Mouse (Mus musculus): ENCODE results near the gene Nrxn3.
A peak's percentile ranks its signal among the peaks of the same experiment; 100 is the strongest.

The Nrxn3 gene

GRCm38 (mm10) chr12:89198764-89199525 is 476.3 kb downstream of the Nrxn3 start:
- peak; percentile 42 to 59 for DNase-seq

- peak; percentile 5 to 21 for DNase-seq
These were observed 488.9 kb downstream of the Nrxn3 start for GRCm38 (mm10) chr12:89211608-89212007.

GRCm38 (mm10) chr12:89239826-89240225 is 517.1 kb downstream of the Nrxn3 start:
- DNase-seq, result peak in 1 of 2 experiments; percentile 4

GRCm38 (mm10) chr12:89241554-89241953 is 518.9 kb downstream of the Nrxn3 start:
- no peak for DNase-seq

- DNase-seq, result no peak
These were observed 519.8 kb downstream of the Nrxn3 start for GRCm38 (mm10) chr12:89242476-89242875.

GRCm38 (mm10) chr12:89255275-89255892 is 532.7 kb downstream of the Nrxn3 start:
- no peak for DNase-seq

- no peak for DNase-seq
These were observed 536.2 kb downstream of the Nrxn3 start for GRCm38 (mm10) chr12:89258879-89259278.

- DNase-seq, result peak; percentile 17 to 22
These were observed 537.4 kb downstream of the Nrxn3 start for GRCm38 (mm10) chr12:89260076-89260475.

- peak; percentile 42 to 53 for DNase-seq
These were observed 539.6 kb downstream of the Nrxn3 start for GRCm38 (mm10) chr12:89262261-89262660.

- no peak for DNase-seq
These were observed 560.0 kb downstream of the Nrxn3 start for GRCm38 (mm10) chr12:89282362-89283343.

GRCm38 (mm10) chr12:89284412-89284811 is 561.7 kb downstream of the Nrxn3 start:
- DNase-seq, result no peak

GRCm38 (mm10) chr12:89287037-89287436 is 564.4 kb downstream of the Nrxn3 start:
- no peak for DNase-seq

- DNase-seq, result no peak
These were observed 567.1 kb downstream of the Nrxn3 start for GRCm38 (mm10) chr12:89289589-89290274.

- no peak for DNase-seq
These were observed 568.3 kb downstream of the Nrxn3 start for GRCm38 (mm10) chr12:89290736-89291574.

GRCm38 (mm10) chr12:89302011-89302410 is 579.3 kb downstream of the Nrxn3 start:
- peak; percentile 86 to 90 for DNase-seq

- no peak for DNase-seq
These were observed 587.5 kb downstream of the Nrxn3 start for GRCm38 (mm10) chr12:89310200-89310599.

- peak; percentile 39 to 48 for DNase-seq
These were observed 589.9 kb downstream of the Nrxn3 start for GRCm38 (mm10) chr12:89312586-89312985.

- DNase-seq, result no peak
These were observed 603.3 kb downstream of the Nrxn3 start for GRCm38 (mm10) chr12:89325864-89326560.

- DNase-seq, result peak; percentile 13 to 25
These were observed 609.0 kb downstream of the Nrxn3 start for GRCm38 (mm10) chr12:89331474-89332263.

- no peak for DNase-seq
These were observed 610.8 kb downstream of the Nrxn3 start for GRCm38 (mm10) chr12:89333486-89333885.

All from cerebellum, postnatal 10 days (tissue).